Mouse (Mus musculus) hindbrain, postnatal 0 days (tissue): ENCODE results near the gene Pgls. TPM values are rescaled to one million over a fixed set of nuclear protein-coding genes. Genes with fewer than 3 reads are reported as not detected.

Experiments used
- ATAC-seq: fragments of 200-750 bp; cut with Nextera tagmentation; 2 replicates; pipeline ENCODE4 v1.8.0; 2017; ENCODE audit warnings: mild to moderate bottlenecking, moderate TSS enrichment, moderate library complexity
- DNase-seq: peaks from one replicate; pipeline ENCODE4 v3.0.0-alpha.2; 2015; ENCODE audit warnings: low spot score
- H3K27ac ChIP-seq: fragments of 300-500 bp; sonication (generic); 2 replicates; pipeline ENCODE4 v1.5.1; 2014; ENCODE audit warnings: mild to moderate bottlenecking
- H3K27me3 ChIP-seq: fragments of 300-500 bp; sonication (generic); 2 replicates; pipeline ENCODE4 v1.6.1; 2014; ENCODE audit warnings: low read length, mixed read lengths; ENCODE audit not compliant: insufficient read depth
- H3K36me3 ChIP-seq: fragments of 300-500 bp; sonication (generic); 2 replicates; pipeline ENCODE4 v1.6.1; 2014; ENCODE audit warnings: low read length, mixed read lengths; ENCODE audit not compliant: insufficient read depth
- H3K4me1 ChIP-seq: fragments of 300-500 bp; sonication (generic); 2 replicates; pipeline ENCODE4 v1.6.1; 2014; ENCODE audit warnings: antibody characterized with exemption, low read length, mixed read lengths; ENCODE audit not compliant: insufficient read depth
- H3K4me2 ChIP-seq: fragments of 300-500 bp; sonication (generic); 2 replicates; pipeline ENCODE4 v1.6.1; 2014; ENCODE audit warnings: low read depth, mild to moderate bottlenecking, low read length, moderate library complexity, mixed read lengths
- H3K4me3 ChIP-seq: fragments of 300-500 bp; sonication (generic); 2 replicates; pipeline ENCODE4 v1.5.1; 2014; ENCODE audit warnings: low read length
- H3K9ac ChIP-seq: fragments of 300-500 bp; sonication (generic); replicated peaks from 2 replicates; pipeline ENCODE4 v1.6.1; 2014; ENCODE audit warnings: mild to moderate bottlenecking, low read length, moderate library complexity, mixed read lengths
- H3K9me3 ChIP-seq: fragments of 300-500 bp; sonication (generic); 2 replicates; pipeline ENCODE4 v1.6.1; 2016; ENCODE audit warnings: low read length, mixed read lengths
- CTCF ChIP-seq: IDR thresholded peaks from 2 replicates; pipeline ENCODE4 v1.5.1; 2016; ENCODE audit warnings: antibody characterized with exemption, control low read depth, low read depth
- WGBS: fragments of 180-500 bp; shearing (Covaris S2); extraction: QIAGEN DNeasy Blood & Tissue Kit; methylation state at CpG from one replicate; pipeline ENCODE4 v1.1.7; 2014; 5-methylcytosine and 5-hydroxymethylcytosine counted together
- polyA plus RNA-seq: library from polyadenylated mRNA; unstranded; fragments of >200 nt; fragmentation: Nextera tagmentation; extraction: Ambion mirVana; gene quantifications from 2 replicates; pipeline ENCODE4 v1.2.1, GENCODE M21; 2015
- total RNA-seq: library from RNA; depleted of rRNA; stranded (reverse); fragments of >200 nt; gene quantifications from 2 replicates; pipeline ENCODE4 v1.2.3, GENCODE M21; 2014; rRNA removed

The Pgls gene
- total RNA-seq, result 344 and 379 TPM in 2 replicates
- polyA plus RNA-seq, result 272 and 275 TPM in 2 replicates

DNA sequence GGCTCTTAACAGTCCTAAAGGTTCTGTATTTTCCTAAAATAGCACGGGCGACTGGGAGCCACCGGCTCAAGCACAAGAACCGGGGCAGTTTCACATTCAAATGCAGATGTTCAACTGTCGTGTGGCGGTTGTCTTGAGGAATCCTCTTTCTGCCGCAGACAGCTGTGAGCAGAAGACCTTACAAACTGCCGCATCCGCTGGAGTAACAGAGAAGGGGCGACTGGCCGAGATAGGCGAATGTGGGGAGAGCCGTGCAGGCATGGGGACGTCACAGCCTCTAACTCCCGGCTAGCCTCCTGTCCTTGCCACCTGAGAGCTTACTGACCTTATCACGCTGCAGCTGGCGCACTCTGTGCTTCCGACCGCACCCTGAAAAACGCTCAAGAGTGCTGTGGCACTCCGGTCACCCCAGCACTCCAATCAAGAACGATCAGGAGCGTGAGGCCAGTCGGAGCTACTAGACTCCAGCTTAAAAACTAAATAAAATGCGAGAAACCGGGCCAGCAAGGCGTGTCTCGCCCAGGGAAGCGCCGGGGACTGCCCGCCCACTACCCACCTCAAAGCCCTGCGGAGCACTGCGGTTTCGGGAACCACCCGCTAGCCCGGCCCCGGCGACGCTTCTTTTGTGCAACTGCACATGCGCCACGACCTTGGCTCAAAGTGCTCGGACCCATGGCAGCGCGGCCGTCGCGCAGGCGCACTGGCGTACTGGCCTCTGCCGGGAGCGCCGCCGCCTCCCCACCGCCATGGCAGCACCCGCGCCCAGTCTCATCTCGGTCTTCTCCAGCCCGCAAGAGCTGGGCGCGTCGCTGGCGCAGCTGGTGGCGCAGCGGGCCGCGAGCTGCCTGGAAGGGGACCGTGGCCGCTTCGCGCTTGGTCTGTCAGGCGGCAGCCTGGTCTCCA is at the start of gene Pgls:
Pgls (plus strand) TSS at position 706 of the 903 bp plus-strand sequence.
- WGBS, result under 1% methylated on average over 71 of the region's 71 CpGs

DNA sequence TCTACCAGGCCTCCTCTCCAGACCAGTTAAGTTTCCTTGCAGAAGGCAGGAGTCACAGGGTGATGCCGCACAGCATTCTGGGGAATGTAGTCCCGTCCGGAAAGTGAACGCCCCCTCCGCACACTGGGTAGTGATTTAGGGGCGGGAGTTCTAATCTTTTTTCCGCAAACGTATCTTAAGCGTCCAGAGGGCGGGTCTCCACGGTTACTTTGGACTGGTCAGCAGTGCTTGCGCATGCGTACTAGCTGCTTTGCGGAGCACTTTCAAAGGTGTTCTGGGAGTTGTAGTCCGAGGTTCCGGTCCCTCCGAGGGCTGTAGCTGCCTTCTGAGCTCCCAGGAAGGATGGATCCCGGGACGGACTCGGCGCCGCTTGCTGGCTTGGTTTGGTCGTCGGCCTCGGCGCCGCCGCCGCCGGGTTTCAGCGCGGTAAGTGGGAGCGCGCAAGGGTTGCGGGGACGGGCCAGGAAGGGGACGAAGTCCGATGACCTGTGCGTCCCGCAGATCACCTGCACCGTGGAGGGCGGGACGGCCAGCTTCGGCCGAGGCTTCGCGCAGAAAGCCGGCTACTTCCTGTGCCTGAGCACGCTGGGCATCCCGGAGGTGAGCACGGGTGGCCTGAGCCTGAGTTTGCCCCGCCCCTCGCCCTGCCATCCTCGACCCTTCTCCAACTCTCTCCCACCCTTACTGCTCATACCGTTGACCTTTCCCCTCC is 49.2 kb upstream of the Pgls start, which contains the start of gene Mvb12a:
Mvb12a (plus strand) TSS at position 291 of the 712 bp plus-strand sequence.
- WGBS, result under 1% methylated on average over 55 of the region's 55 CpGs
- no peak for TF ChIP-seq CTCF
- ATAC-seq (peak; percentile 97), DNase-seq (peak; percentile 100)
- peaks cover 14% of the 10 kb centered on the region for H3K36me3 ChIP-seq
- H3K4me3 ChIP-seq, result peak within 1 kb of the TSS; percentile 89
- H3K4me2 ChIP-seq, result peak within 1 kb of the TSS; percentile 93
- peaks cover 3% of the 10 kb centered on the region; the same call in 1 of the 2 replicates for H3K27me3 ChIP-seq
- H3K27ac ChIP-seq, result peak within 1 kb of the TSS; percentile 66
- peaks cover 9% of the 10 kb centered on the region for H3K4me1 ChIP-seq
- H3K9ac ChIP-seq, result peak within 1 kb of the TSS; percentile 84
- H3K9me3 ChIP-seq, result no peaks in the 10 kb centered on the region

More for the DNA sequence above, at the start of gene Pgls:
- Histone ChIP-seq H3K9me3 (no peaks in the 10 kb centered on the region), H3K36me3 (no peaks in the 10 kb centered on the region), H3K4me2 (peak within 1 kb of the TSS; percentile 84), H3K27me3 (no peaks in the 10 kb centered on the region), H3K4me1 (peaks cover 11% of the 10 kb centered on the region), H3K27ac (peak within 1 kb of the TSS; percentile 98), H3K4me3 (peak within 1 kb of the TSS; percentile 71), H3K9ac (peak within 1 kb of the TSS; percentile 84)
- peak; percentile 98 for DNase-seq
- no peak for TF ChIP-seq CTCF
- peak; percentile 83 for ATAC-seq

DNA sequence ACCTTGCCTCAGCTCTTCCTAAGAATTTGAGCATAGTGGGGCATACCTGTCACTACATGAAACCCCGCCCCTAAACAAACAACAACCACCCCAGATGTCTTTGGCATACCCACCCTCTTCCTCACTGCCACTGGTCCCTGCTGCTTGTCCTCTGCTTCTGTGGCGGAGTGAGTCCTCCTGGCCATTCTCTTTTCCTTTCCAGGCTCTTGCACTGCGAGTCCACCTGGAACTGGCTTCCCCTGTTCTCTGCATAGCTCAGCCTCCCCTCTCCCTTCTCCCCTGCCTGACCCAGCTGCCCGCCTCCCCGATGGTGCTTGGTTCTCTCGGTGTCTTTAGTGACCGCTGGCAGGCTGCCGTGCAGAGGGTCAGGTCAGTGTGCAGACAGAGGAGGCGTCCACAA is 48.2 kb upstream of the Pgls start:
- Histone ChIP-seq H3K4me2 (peak overlapping the region; percentile 93), H3K36me3 (peaks cover 15% of the 10 kb centered on the region), H3K4me3 (peak overlapping the region; percentile 89), H3K4me1 (peaks cover 9% of the 10 kb centered on the region), H3K9me3 (no peaks in the 10 kb centered on the region), H3K9ac (peak overlapping the region; percentile 84; the same call in 1 of the 2 replicates), H3K27ac (no peak overlapping the region), H3K27me3 (no peaks in the 10 kb centered on the region)
- 92% methylated on average over 9 of the region's 9 CpGs for WGBS
- DNase-seq, result no peak
- no peak for ATAC-seq
- TF ChIP-seq CTCF, result no peak

DNA sequence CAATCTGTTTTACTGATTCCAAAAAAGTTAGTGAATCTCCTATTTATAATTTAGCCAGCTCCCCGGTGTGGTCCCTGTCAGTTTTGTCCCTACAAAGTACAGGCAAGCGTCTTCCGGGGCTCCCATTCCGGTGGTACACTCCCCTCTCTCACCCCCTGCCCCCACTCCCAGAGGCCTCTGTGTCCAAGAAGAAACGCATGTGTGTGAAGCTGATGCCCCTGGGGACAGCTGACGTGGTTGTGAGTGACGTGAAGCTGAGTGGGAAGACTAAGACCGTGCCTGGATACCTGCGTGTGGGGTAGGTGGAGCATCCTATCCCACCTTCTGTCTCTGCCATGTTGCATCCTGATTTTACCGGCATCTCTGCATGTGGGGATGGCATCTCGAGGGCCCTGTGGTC is 46.9 kb upstream of the Pgls start:
- no peaks in the 10 kb centered on the region for H3K9me3 ChIP-seq
- H3K9ac ChIP-seq, result no peak overlapping the region
- H3K36me3 ChIP-seq, result peaks cover 15% of the 10 kb centered on the region
- H3K4me1 ChIP-seq, result peaks cover 9% of the 10 kb centered on the region
- H3K27ac ChIP-seq, result no peak overlapping the region
- WGBS, result 90% methylated on average over 11 of the region's 11 CpGs
- TF ChIP-seq CTCF, result no peak
- no peak for ATAC-seq
- H3K4me2 ChIP-seq, result no peak overlapping the region
- H3K27me3 ChIP-seq, result no peaks in the 10 kb centered on the region
- H3K4me3 ChIP-seq, result no peak overlapping the region
- DNase-seq, result no peak

DNA sequence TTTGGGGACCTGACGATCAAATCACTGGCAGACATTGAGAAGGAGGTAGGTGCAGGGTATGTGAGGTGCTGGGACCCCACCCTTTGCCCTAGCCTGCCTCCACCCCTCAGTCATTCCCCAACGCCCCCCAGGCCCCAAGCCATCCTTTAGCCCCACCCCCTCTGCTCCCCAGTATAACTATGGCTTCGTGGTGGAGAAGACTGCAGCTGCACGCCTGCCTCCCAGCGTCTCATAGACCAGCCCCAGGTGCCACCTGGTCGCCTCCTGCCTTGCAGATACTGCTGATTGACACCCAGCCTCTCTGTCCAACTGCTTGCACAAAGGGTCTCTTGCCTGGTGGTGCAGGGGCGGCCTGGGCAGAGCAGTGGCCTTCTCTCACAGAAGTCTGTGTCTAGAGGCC is 44.4 kb upstream of the Pgls start:
- WGBS, result 85% methylated on average over 7 of the region's 7 CpGs
- no peak for TF ChIP-seq CTCF
- H3K9me3 ChIP-seq, result no peaks in the 10 kb centered on the region
- DNase-seq (no peak), ATAC-seq (no peak)
- no peaks in the 10 kb centered on the region for H3K27me3 ChIP-seq
- peaks cover 9% of the 10 kb centered on the region for H3K4me1 ChIP-seq
- H3K4me3 ChIP-seq, result no peak overlapping the region
- H3K9ac ChIP-seq, result no peak overlapping the region
- peaks cover 15% of the 10 kb centered on the region for H3K36me3 ChIP-seq
- no peak overlapping the region for H3K4me2 ChIP-seq
- no peak overlapping the region for H3K27ac ChIP-seq

DNA sequence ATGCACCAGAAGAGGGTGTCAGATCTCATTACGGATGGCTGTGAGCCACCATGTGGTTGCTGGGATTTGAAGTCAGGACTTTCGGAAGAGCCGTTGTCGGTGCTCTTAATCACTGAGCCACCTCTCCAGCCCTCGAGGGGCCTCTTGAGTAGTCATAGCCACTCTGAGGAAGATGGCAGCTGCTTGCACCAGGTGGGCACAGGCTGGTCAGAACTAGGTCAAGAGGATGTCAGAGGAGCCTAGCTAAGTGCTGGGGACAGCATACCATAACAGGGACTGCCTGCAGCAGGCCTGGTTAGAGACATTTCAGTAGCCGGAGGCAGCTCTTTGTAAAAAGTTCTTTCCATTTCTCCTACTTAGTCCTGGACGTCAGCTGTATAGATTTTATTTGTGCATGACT is 41.2 kb upstream of the Pgls start:
- 0 out of 2 replicates have a peak, but pooled peaks cover 1% of the 10 kb centered on the region for H3K27me3 ChIP-seq
- no peak overlapping the region for H3K4me2 ChIP-seq
- ATAC-seq (no peak), DNase-seq (no peak)
- peaks cover 7% of the 10 kb centered on the region; the same call in 1 of the 2 replicates for H3K36me3 ChIP-seq
- 71% methylated on average over 7 of the region's 7 CpGs for WGBS
- TF ChIP-seq CTCF, result no peak
- no peaks in the 10 kb centered on the region for H3K4me1 ChIP-seq
- no peaks in the 10 kb centered on the region for H3K9me3 ChIP-seq
- H3K9ac ChIP-seq, result no peak overlapping the region
- H3K27ac ChIP-seq, result no peak overlapping the region
- H3K4me3 ChIP-seq, result no peak overlapping the region
